Mouse (Mus musculus): Measurements from ENCODE around the gene Bbip1. TPM values are rescaled to one million over a fixed set of nuclear protein-coding genes. Genes with fewer than 3 reads are reported as not detected.
"Not testable (repeated sequence)": the region's sequence is repeated elsewhere in the genome, so short reads cannot be mapped to it uniquely, and the experiment has no call there.

Gene Bbip1
- total and polyA plus RNA-seq, 3 experiments = 5.7 to 75.7 (median 69.1) TPM

DNA sequence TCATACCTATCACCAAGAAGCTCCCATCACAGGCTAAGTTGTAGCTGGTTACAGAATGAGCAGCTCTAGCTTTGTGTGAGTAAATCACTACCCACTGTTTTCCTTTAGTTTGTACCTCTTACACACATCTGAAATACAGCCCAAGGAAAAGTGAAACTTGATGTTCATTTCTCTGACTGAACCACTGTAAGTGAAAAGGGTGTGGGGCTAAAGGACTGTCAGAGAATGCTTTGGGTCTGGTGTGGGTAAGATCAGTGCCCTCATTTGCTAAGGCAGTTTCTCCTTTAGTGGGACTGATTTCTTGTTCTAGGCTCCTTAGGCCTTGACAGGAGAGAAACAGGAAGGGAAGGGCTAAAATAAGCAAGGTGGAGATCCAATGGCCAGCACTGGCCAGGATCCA, 10.4 kb downstream of the Bbip1 start:
- Histone ChIP-seq H3K4me1 (ENCODE audit: insufficient read depth, low read depth, low read length) (peaks cover 6% of the 10 kb centered on the region), H3K27me3 (ENCODE audit: insufficient read depth, low read length) (no peaks in the 10 kb centered on the region), H3K9me3 (replicated peaks) (no peaks in the 10 kb centered on the region), H3K4me3 (ENCODE audit: low read depth, low read length) (no peak overlapping the region), H3K36me3 (replicated peaks) (peaks cover 68% of the 10 kb centered on the region)
- DNase-seq (ENCODE audit: low spot score) (no peak), ATAC-seq (ENCODE audit: extremely low read depth, insufficient number of reproducible peaks, low FRiP score, poor library complexity, severe bottlenecking) (no peak)
- no peak for TF ChIP-seq POLR2AphosphoS5 (IDR thresholded peaks at IDR 0.05; ENCODE audit: insufficient replicate concordance, low read depth, low read length)
- TF ChIP-seq GATA1 (IDR thresholded peaks at IDR 0.05; ENCODE audit: borderline replicate concordance, low read length) = no peak
- TF ChIP-seq CTCF (IDR thresholded peaks at IDR 0.05; ENCODE audit: low read depth, low read length) = no peak
- TF ChIP-seq TAL1 (conservative IDR thresholded peaks at IDR 0.05; ENCODE audit: low read depth, low read length) = no peak
- no peak for TF ChIP-seq GATA2 (IDR thresholded peaks at IDR 0.05; ENCODE audit: borderline replicate concordance, low read depth, low read length)

DNA sequence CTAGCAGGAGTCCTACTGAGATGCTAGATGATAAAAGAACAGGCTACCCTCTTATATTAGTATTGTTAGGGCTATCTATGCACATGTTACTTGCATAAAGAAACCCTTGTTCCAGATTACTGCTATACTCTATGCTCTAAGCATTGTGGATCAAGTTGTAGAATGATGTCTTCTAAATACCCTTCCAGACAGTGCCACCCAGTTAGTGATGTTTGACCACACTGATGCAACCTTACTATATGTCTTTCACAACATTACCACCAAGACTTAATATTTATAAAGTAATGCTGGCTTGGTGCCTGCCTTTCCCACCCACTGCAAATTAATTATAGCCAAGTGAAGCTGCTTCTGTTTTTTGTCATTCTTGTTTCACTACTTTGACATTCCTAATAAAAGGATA, 11.4 kb downstream of the Bbip1 start:
- no peak for TF ChIP-seq CTCF (IDR thresholded peaks at IDR 0.05; ENCODE audit: low read depth, low read length)
- no peak for TF ChIP-seq GATA2 (IDR thresholded peaks at IDR 0.05; ENCODE audit: borderline replicate concordance, low read depth, low read length)
- no peak for TF ChIP-seq GATA1 (IDR thresholded peaks at IDR 0.05; ENCODE audit: borderline replicate concordance, low read length)
- no peak for TF ChIP-seq TAL1 (conservative IDR thresholded peaks at IDR 0.05; ENCODE audit: low read depth, low read length)
- no peak for TF ChIP-seq POLR2AphosphoS5 (IDR thresholded peaks at IDR 0.05; ENCODE audit: insufficient replicate concordance, low read depth, low read length)
- Histone ChIP-seq H3K4me1 (ENCODE audit: insufficient read depth, low read depth, low read length) (peaks cover 13% of the 10 kb centered on the region), H3K9me3 (replicated peaks) (no peaks in the 10 kb centered on the region), H3K36me3 (replicated peaks) (peaks cover 69% of the 10 kb centered on the region), H3K4me3 (ENCODE audit: low read depth, low read length) (no peak overlapping the region), H3K27me3 (ENCODE audit: insufficient read depth, low read length) (no peaks in the 10 kb centered on the region)
- ATAC-seq (ENCODE audit: extremely low read depth, insufficient number of reproducible peaks, low FRiP score, poor library complexity, severe bottlenecking) (no peak), DNase-seq (ENCODE audit: low spot score) (no peak)

DNA sequence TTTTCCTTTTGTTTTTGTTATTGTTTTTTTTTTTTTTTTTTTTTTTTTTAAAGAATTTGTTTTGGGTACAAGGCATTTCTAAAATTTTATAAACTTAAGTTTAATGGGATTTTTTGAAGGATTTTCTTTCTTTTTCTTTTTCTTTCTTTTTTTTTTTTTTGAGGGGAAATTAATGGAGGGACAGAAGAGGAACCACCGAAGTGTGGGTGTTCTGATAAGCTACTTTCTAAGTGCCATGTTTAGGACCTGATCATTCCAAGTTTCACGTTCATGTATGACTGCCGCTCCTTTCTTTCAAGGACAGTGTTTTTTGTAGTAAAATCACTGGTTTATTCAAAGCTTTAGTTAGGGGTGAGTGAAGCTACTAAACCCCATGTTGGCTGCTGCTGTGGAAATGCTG, 15.2 kb downstream of the Bbip1 start:
- no peak overlapping the region for H3K4me3 ChIP-seq (ENCODE audit: low read depth, low read length)
- peaks cover 74% of the 10 kb centered on the region for H3K36me3 ChIP-seq (replicated peaks)
- ATAC-seq (ENCODE audit: extremely low read depth, insufficient number of reproducible peaks, low FRiP score, poor library complexity, severe bottlenecking) (no peak), DNase-seq (ENCODE audit: low spot score) (no peak)
- H3K9me3 ChIP-seq (replicated peaks) = no peaks in the 10 kb centered on the region
- H3K27me3 ChIP-seq (ENCODE audit: insufficient read depth, low read length) = no peaks in the 10 kb centered on the region
- TF ChIP-seq CTCF (IDR thresholded peaks at IDR 0.05; ENCODE audit: low read depth, low read length) (no peak), TAL1 (conservative IDR thresholded peaks at IDR 0.05; ENCODE audit: low read depth, low read length) (no peak), GATA2 (IDR thresholded peaks at IDR 0.05; ENCODE audit: borderline replicate concordance, low read depth, low read length) (no peak), GATA1 (IDR thresholded peaks at IDR 0.05; ENCODE audit: borderline replicate concordance, low read length) (no peak), POLR2AphosphoS5 (IDR thresholded peaks at IDR 0.05; ENCODE audit: insufficient replicate concordance, low read depth, low read length) (no peak)
- H3K4me1 ChIP-seq (ENCODE audit: insufficient read depth, low read depth, low read length) = peaks cover 17% of the 10 kb centered on the region

DNA sequence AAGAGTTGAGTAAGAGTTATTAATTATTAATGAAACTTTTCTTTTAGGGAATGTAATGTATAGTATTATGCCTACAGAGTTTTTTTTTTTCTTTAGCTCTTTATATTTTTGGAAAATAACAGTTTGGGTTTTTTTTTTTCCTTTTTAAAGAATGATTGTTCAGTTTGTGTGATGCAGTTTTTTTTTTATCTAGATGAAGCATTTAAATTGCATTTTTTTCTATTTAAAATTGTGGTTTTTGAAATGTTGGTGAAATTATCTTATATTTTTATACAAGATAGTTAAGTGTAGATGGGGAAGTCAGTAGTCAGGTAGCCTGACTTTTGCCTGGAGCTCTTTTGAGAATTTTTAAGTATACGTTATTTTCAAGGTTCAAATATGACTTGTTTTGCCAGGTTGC, 17.7 kb downstream of the Bbip1 start:
- TF ChIP-seq TAL1 (conservative IDR thresholded peaks at IDR 0.05; ENCODE audit: low read depth, low read length) = no peak
- TF ChIP-seq GATA2 (IDR thresholded peaks at IDR 0.05; ENCODE audit: borderline replicate concordance, low read depth, low read length) = no peak
- TF ChIP-seq GATA1 (IDR thresholded peaks at IDR 0.05; ENCODE audit: borderline replicate concordance, low read length) = no peak
- no peak for TF ChIP-seq POLR2AphosphoS5 (IDR thresholded peaks at IDR 0.05; ENCODE audit: insufficient replicate concordance, low read depth, low read length)
- TF ChIP-seq CTCF (IDR thresholded peaks at IDR 0.05; ENCODE audit: low read depth, low read length) = no peak
- DNase-seq (ENCODE audit: low spot score) = no peak
- Histone ChIP-seq H3K4me1 (ENCODE audit: insufficient read depth, low read depth, low read length) (peaks cover 20% of the 10 kb centered on the region), H3K27me3 (ENCODE audit: insufficient read depth, low read length) (no peaks in the 10 kb centered on the region), H3K36me3 (replicated peaks) (peaks cover 72% of the 10 kb centered on the region), H3K4me3 (ENCODE audit: low read depth, low read length) (no peak overlapping the region), H3K9me3 (replicated peaks) (no peaks in the 10 kb centered on the region)
- ATAC-seq (ENCODE audit: extremely low read depth, insufficient number of reproducible peaks, low FRiP score, poor library complexity, severe bottlenecking) = no peak

DNA sequence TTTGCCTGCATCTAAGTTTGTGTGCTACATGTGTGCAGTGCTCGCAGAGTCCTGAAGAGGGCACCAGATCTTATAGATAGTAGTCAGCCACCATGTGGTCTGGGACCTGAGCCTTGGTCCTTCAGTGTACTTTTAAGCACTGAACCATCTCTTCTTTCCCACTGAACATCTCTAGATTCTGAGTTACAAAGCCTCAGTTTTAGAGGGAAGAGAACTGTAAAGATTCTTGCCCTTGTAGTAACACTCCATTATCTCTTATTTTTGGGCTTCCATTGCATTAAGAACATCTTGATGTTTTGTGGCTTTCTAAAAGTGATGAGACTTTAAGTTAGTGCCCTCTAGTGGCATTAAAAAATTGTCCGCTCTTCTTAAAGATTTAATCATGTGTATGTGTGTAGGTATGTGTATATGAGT, 19.1 kb downstream of the Bbip1 start:
- H3K9me3 ChIP-seq (replicated peaks) = no peaks in the 10 kb centered on the region
- peaks cover 70% of the 10 kb centered on the region for H3K36me3 ChIP-seq (replicated peaks)
- ATAC-seq (ENCODE audit: extremely low read depth, insufficient number of reproducible peaks, low FRiP score, poor library complexity, severe bottlenecking) = no peak
- no peak for TF ChIP-seq TAL1 (conservative IDR thresholded peaks at IDR 0.05; ENCODE audit: low read depth, low read length)
- TF ChIP-seq GATA1 (IDR thresholded peaks at IDR 0.05; ENCODE audit: borderline replicate concordance, low read length) = no peak
- TF ChIP-seq CTCF (IDR thresholded peaks at IDR 0.05; ENCODE audit: low read depth, low read length) = no peak
- TF ChIP-seq GATA2 (IDR thresholded peaks at IDR 0.05; ENCODE audit: borderline replicate concordance, low read depth, low read length) = no peak
- no peak for TF ChIP-seq POLR2AphosphoS5 (IDR thresholded peaks at IDR 0.05; ENCODE audit: insufficient replicate concordance, low read depth, low read length)
- H3K27me3 ChIP-seq (ENCODE audit: insufficient read depth, low read length) = no peaks in the 10 kb centered on the region
- no peak for DNase-seq (ENCODE audit: low spot score)
- peaks cover 20% of the 10 kb centered on the region for H3K4me1 ChIP-seq (ENCODE audit: insufficient read depth, low read depth, low read length)
- no peak overlapping the region for H3K4me3 ChIP-seq (ENCODE audit: low read depth, low read length)

DNA sequence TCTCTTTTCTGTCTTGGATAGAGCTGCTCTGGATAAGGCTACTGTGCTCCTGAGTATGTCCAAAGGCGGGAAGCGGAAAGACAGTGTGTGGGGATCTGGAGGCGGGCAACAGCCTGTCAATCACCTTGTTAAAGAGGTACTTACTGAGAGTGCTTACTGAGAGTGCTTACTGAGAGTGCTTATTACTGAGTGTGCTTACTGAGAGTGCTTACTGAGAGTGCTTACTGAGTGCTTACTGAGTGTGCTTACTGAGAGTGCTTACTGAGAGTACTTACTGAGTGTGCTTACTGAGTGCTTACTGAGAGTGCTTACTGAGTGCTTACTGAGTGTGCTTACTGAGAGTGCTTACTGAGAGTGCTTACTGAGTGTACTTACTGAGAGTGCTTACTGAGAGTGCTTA, 22.4 kb downstream of the Bbip1 start:
- not testable (repeated sequence) for H3K27me3 ChIP-seq (ENCODE audit: insufficient read depth, low read length); H3K9me3 ChIP-seq (replicated peaks); DNase-seq (ENCODE audit: low spot score); H3K4me1 ChIP-seq (ENCODE audit: insufficient read depth, low read depth, low read length); ATAC-seq (ENCODE audit: extremely low read depth, insufficient number of reproducible peaks, low FRiP score, poor library complexity, severe bottlenecking); H3K4me3 ChIP-seq (ENCODE audit: low read depth, low read length)
- peaks cover 76% of the 10 kb centered on the region for H3K36me3 ChIP-seq (replicated peaks)

DNA sequence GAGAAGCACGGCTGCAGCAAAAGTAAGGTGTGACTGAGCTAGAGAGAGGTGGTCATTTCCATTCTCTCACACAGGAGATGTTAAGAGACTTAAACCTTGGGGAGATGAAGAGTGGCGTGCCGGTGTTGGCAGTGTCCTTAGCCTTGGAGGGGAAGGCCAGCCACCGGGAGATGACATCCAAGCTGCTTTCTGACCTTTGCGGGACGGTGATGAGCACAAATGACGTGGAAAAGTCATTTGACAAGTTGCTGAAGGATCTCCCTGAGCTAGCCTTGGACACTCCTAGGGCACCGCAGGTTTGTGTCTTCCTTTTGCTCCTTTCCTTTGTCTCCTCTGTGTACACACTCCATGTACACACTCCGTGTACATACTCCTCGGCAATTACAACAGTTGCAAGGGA, 24.9 kb downstream of the Bbip1 start:
- Histone ChIP-seq H3K4me3 (ENCODE audit: low read depth, low read length) (no peak overlapping the region), H3K9me3 (replicated peaks) (no peaks in the 10 kb centered on the region), H3K36me3 (replicated peaks) (peaks cover 85% of the 10 kb centered on the region), H3K4me1 (ENCODE audit: insufficient read depth, low read depth, low read length) (peaks cover 2% of the 10 kb centered on the region; the same call in 1 of the 2 replicates), H3K27me3 (ENCODE audit: insufficient read depth, low read length) (no peaks in the 10 kb centered on the region)
- DNase-seq (ENCODE audit: low spot score) (no peak), ATAC-seq (ENCODE audit: extremely low read depth, insufficient number of reproducible peaks, low FRiP score, poor library complexity, severe bottlenecking) (no peak)
- TF ChIP-seq TAL1 (conservative IDR thresholded peaks at IDR 0.05; ENCODE audit: low read depth, low read length) = no peak
- no peak for TF ChIP-seq GATA2 (IDR thresholded peaks at IDR 0.05; ENCODE audit: borderline replicate concordance, low read depth, low read length)
- no peak for TF ChIP-seq GATA1 (IDR thresholded peaks at IDR 0.05; ENCODE audit: borderline replicate concordance, low read length)
- no peak for TF ChIP-seq POLR2AphosphoS5 (IDR thresholded peaks at IDR 0.05; ENCODE audit: insufficient replicate concordance, low read depth, low read length)
- no peak for TF ChIP-seq CTCF (IDR thresholded peaks at IDR 0.05; ENCODE audit: low read depth, low read length)

All from G1E (cell line).